Mouse (Mus musculus) E14TG2a.4 (cell line): ENCODE results near the gene Cog4.

Experiments used
- CTCF ChIP-seq: conservative IDR thresholded peaks from 2 replicates; pipeline ENCODE4 v1.5.1; 2014; ENCODE audit warnings: low read length
- NANOG ChIP-seq: IDR thresholded peaks from 2 replicates; pipeline ENCODE4 v1.6.1; 2014; ENCODE audit warnings: borderline replicate concordance, low read length, mixed read lengths
- POU5F1 ChIP-seq: IDR thresholded peaks from 2 replicates; pipeline ENCODE4 v1.6.1; 2014; ENCODE audit warnings: low read length, borderline replicate concordance

DNA sequence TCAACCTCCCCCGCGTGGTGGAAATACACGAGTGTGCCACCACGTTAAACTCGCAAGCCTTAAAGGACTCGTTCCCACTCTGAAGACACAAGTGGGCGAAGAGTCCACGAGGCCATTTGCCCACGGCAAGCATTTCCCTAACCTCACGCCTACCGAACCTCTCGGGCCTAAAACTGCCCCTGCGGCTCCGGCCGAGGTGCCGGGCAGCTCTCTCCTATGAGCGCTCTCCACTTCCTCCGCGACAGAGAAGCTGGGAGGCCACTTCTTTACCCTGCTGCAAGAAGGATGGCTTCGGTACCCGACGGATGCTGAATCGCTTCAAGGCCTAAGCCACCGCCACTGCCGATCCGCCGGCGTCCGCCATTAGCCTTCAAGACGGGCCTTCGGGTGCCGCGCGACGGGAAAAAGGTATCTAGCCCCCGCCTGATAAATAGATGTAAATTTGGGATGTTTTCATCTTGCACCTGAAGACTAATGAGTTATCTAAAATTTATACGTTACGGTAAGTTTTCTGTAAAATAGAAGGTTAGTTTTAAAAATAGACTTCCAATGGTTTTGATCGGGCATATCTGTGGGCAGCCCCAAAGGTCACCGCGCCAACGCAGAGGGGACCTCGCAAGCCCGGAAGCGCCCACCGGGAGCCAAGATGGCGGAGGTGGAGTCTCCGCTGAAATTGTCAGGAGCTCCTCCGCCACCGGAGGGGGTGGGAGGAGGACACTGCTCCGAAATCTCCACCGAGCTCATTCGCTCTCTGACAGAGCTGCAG, at the start of gene Cog4, which contains the start of gene Sf3b3:
- TF ChIP-seq CTCF (no peak), NANOG (no peak), POU5F1 (no peak)
